Mouse (Mus musculus) intestine, postnatal 0 days (tissue): ENCODE results near the gene Elmsan1. TPM values are rescaled to one million over a fixed set of nuclear protein-coding genes. Genes with fewer than 3 reads are reported as not detected.

Experiments used
- ATAC-seq: fragments of 200-750 bp; cut with Nextera tagmentation; 2 replicates; pipeline ENCODE4 v1.8.0; 2017; ENCODE audit warnings: mild to moderate bottlenecking, moderate TSS enrichment, moderate library complexity
- H3K27ac ChIP-seq: fragments of 300-500 bp; sonication (generic); 2 replicates; pipeline ENCODE4 v1.5.1; 2014; ENCODE audit warnings: mild to moderate bottlenecking, low read depth, low read length, moderate library complexity
- H3K27me3 ChIP-seq: fragments of 300-500 bp; sonication (generic); replicated peaks from 2 replicates; pipeline ENCODE4 v1.6.1; 2014; ENCODE audit warnings: low read length, mixed read lengths; ENCODE audit not compliant: control insufficient read depth, insufficient read depth
- H3K36me3 ChIP-seq: fragments of 300-500 bp; sonication (generic); 2 replicates; pipeline ENCODE4 v1.6.1; 2014; ENCODE audit warnings: mild to moderate bottlenecking, moderate library complexity; ENCODE audit not compliant: control insufficient read depth, insufficient read depth
- H3K4me1 ChIP-seq: fragments of 300-500 bp; sonication (generic); replicated peaks from 2 replicates; pipeline ENCODE4 v1.6.1; 2014; ENCODE audit warnings: antibody characterized with exemption, low read length, mixed read lengths; ENCODE audit not compliant: control insufficient read depth, insufficient read depth
- H3K4me2 ChIP-seq: fragments of 300-500 bp; sonication (generic); replicated peaks from 2 replicates; pipeline ENCODE4 v1.6.1; 2014; ENCODE audit warnings: low read depth, mild to moderate bottlenecking, moderate library complexity
- H3K4me3 ChIP-seq: fragments of 300-500 bp; sonication (generic); 2 replicates; pipeline ENCODE4 v1.5.1; 2014; ENCODE audit warnings: low read depth, low read length
- H3K9ac ChIP-seq: fragments of 300-500 bp; sonication (generic); 2 replicates; pipeline ENCODE4 v1.6.1; 2014; ENCODE audit warnings: mild to moderate bottlenecking, low read depth, low read length
- H3K9me3 ChIP-seq: fragments of 300-500 bp; sonication (generic); 2 replicates; pipeline ENCODE4 v1.6.1; 2016; ENCODE audit warnings: mixed run types; ENCODE audit not compliant: control insufficient read depth
- CTCF ChIP-seq: sonication (generic); IDR thresholded peaks from 2 replicates; pipeline ENCODE4 v1.5.1; 2016; ENCODE audit warnings: low read depth, mild to moderate bottlenecking, control low read depth, antibody characterized with exemption, moderate library complexity
- WGBS: fragments of 180-500 bp; shearing (Covaris S2); extraction: QIAGEN DNeasy Blood & Tissue Kit; methylation state at CpG from one replicate; pipeline ENCODE4 v1.1.7; 2014; 5-methylcytosine and 5-hydroxymethylcytosine counted together
- polyA plus RNA-seq: library from polyadenylated mRNA; unstranded; fragments of >200 nt; fragmentation: Nextera tagmentation; extraction: Ambion mirVana; gene quantifications from 2 replicates; pipeline ENCODE4 v1.2.1, GENCODE M21; 2015

Gene Elmsan1
- polyA plus RNA-seq, 1 experiment from 2014 or later = 4.9 TPM

GRCm38 (mm10) chr12:84129931-84130330 lies 88.8 kb downstream of the Elmsan1 start:
- H3K27me3 ChIP-seq = no peaks in the 10 kb centered on the region
- H3K4me3 ChIP-seq = no peak overlapping the region
- no peaks in the 10 kb centered on the region for H3K4me1 ChIP-seq
- H3K36me3 ChIP-seq = peaks cover 19% of the 10 kb centered on the region
- no peak for TF ChIP-seq CTCF
- no peak overlapping the region for H3K4me2 ChIP-seq
- H3K9ac ChIP-seq = no peak overlapping the region
- H3K9me3 ChIP-seq = no peaks in the 10 kb centered on the region
- no peak overlapping the region for H3K27ac ChIP-seq
- WGBS = 91% methylated on average over 8 of the region's 8 CpGs
- ATAC-seq = no peak

DNA sequence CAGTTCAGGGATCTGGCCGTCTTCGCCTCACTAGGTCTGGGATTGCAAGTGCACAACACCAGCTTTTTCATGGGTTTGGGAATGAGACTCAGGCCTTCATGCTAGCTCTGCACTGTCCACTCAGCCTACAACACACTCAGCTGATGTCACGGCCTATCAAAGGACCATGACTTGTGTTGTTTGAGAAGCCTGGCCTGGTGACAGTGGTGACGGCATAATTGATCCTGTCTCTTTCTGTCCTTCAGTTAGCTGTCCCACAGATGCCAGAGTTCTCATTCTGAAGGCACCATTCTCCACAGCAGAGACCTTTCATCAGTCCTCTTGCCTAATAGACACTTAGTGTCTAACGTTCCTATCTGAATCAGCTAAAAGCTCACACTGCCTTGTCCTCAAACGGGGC lies 90.1 kb downstream of the Elmsan1 start:
- ATAC-seq = no peak
- Histone ChIP-seq H3K9me3 (no peaks in the 10 kb centered on the region), H3K4me3 (no peak overlapping the region), H3K27ac (no peak overlapping the region), H3K9ac (no peak overlapping the region), H3K27me3 (no peaks in the 10 kb centered on the region), H3K36me3 (peaks cover 21% of the 10 kb centered on the region), H3K4me1 (no peaks in the 10 kb centered on the region), H3K4me2 (no peak overlapping the region)
- TF ChIP-seq CTCF = no peak
- 86% methylated on average over 6 of the region's 6 CpGs for WGBS

DNA sequence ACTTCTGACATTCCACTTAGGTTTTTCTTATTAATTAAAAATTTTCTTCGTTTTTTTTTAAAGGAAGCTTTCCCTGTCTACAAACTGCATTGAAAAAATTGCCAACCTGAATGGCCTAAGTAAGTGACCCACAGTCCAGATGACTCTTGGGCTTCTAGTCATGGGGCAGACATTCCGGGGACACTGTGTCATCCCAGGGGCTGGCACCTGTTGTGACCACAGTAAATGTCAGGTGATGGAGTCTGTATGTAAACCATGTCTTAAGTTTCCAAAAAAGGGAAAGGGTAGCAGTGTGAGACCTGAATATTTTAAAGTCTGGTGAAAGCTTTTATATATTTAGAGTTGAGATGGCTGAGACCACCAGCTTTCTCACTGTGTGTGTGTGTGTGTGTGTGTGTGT lies 91.8 kb downstream of the Elmsan1 start:
- no peak overlapping the region for H3K4me3 ChIP-seq
- no peak overlapping the region for H3K9ac ChIP-seq
- H3K4me1 ChIP-seq = no peaks in the 10 kb centered on the region
- H3K9me3 ChIP-seq = no peaks in the 10 kb centered on the region
- TF ChIP-seq CTCF = no peak
- no peak overlapping the region for H3K27ac ChIP-seq
- no peaks in the 10 kb centered on the region for H3K27me3 ChIP-seq
- peaks cover 21% of the 10 kb centered on the region for H3K36me3 ChIP-seq
- 84% methylated on average over 2 of the region's 2 CpGs for WGBS
- H3K4me2 ChIP-seq = no peak overlapping the region
- ATAC-seq = no peak

GRCm38 (mm10) chr12:84125892-84126291 lies 92.8 kb downstream of the Elmsan1 start:
- no peak for TF ChIP-seq CTCF
- no peaks in the 10 kb centered on the region for H3K27me3 ChIP-seq
- WGBS = 83% methylated on average over 12 of the region's 12 CpGs

GRCm38 (mm10) chr12:84119584-84119983 lies 99.1 kb downstream of the Elmsan1 start:
- no peak for ATAC-seq
- H3K27ac ChIP-seq = no peak overlapping the region
- no peak overlapping the region for H3K9ac ChIP-seq
- 95% methylated on average over 5 of the region's 5 CpGs for WGBS
- H3K4me1 ChIP-seq = no peaks in the 10 kb centered on the region
- H3K4me3 ChIP-seq = no peak overlapping the region
- TF ChIP-seq CTCF = no peak
- H3K9me3 ChIP-seq = no peaks in the 10 kb centered on the region
- H3K27me3 ChIP-seq = no peaks in the 10 kb centered on the region
- H3K4me2 ChIP-seq = no peak overlapping the region
- no peaks in the 10 kb centered on the region for H3K36me3 ChIP-seq

More at GRCm38 (mm10) chr12:84125892-84126291, 92.8 kb downstream of the Elmsan1 start:
- H3K4me2 ChIP-seq = no peak overlapping the region
- H3K36me3 ChIP-seq = peaks cover 21% of the 10 kb centered on the region
- H3K4me1 ChIP-seq = no peaks in the 10 kb centered on the region
- no peak overlapping the region for H3K27ac ChIP-seq
- no peak overlapping the region for H3K4me3 ChIP-seq
- no peak overlapping the region for H3K9ac ChIP-seq
- no peak for ATAC-seq
- H3K9me3 ChIP-seq = no peaks in the 10 kb centered on the region

GRCm38 (mm10) chr12:84114153-84114994 lies 104.3 kb downstream of the Elmsan1 start, which contains the start of gene Dnal1:
TSS of gene Dnal1 (plus strand) at chr12:84114366.
- H3K4me3 ChIP-seq = peak within 1 kb of the TSS; percentile 70
- peak; percentile 78; the same call in 1 of the 2 replicates for ATAC-seq
- peak within 1 kb of the TSS; percentile 37 for H3K9ac ChIP-seq
- no peak within 1 kb of the TSS for H3K27ac ChIP-seq
- TF ChIP-seq CTCF = peak; percentile 42; the same call in 1 of the 2 replicates
- no peaks in the 10 kb centered on the region for H3K9me3 ChIP-seq
- H3K27me3 ChIP-seq = no peaks in the 10 kb centered on the region
- WGBS = 4% methylated on average over 31 of the region's 35 CpGs
- H3K4me1 ChIP-seq = no peaks in the 10 kb centered on the region
- H3K4me2 ChIP-seq = peak within 1 kb of the TSS; percentile 89
- peaks cover 3% of the 10 kb centered on the region; the same call in 1 of the 2 replicates for H3K36me3 ChIP-seq
